Comparison of ENCODE assay signal across 8 mouse cellular contexts in genomic region chr2:91236601-91237510, GRCm38 (mm10). TPM values are rescaled to one million over a fixed set of nuclear protein-coding genes. Genes with fewer than 3 reads are reported as not detected.
DNase-seq lines count a peak whose midpoint lies in the region; ATAC-seq and TF ChIP-seq lines count a peak whose summit lies in the region.

TSS of gene Ddb2 (minus strand) at chr2:91236982.

- no peaks in the 10 kb centered on the region for H3K9me3 ChIP-seq in embryonic facial prominence, embryonic 14.5 days (ENCODE audit: control insufficient read depth, low read length)
- H3K9me3 ChIP-seq in limb, embryonic 13.5 days, result no peaks in the 10 kb centered on the region
- no peaks in the 10 kb centered on the region for H3K9me3 ChIP-seq in midbrain, embryonic 16.5 days (replicated peaks; ENCODE audit: control insufficient read depth, low read length, poor library complexity, severe bottlenecking)

- peaks cover 6% of the 10 kb centered on the region; the same call in 1 of the 2 replicates for H3K4me1 ChIP-seq in embryonic facial prominence, embryonic 14.5 days (ENCODE audit: control insufficient read depth, insufficient read depth, low read length)
- peaks cover 3% of the 10 kb centered on the region for H3K4me1 ChIP-seq in heart, adult 2 months (ENCODE audit: control insufficient read depth, insufficient read depth, low read length)
- H3K4me1 ChIP-seq in limb, embryonic 13.5 days, result no peaks in the 10 kb centered on the region; the same call in 1 of the 2 replicates
- H3K4me1 ChIP-seq in midbrain, embryonic 16.5 days (ENCODE audit: control insufficient read depth, insufficient read depth, low read length), result peaks cover 6% of the 10 kb centered on the region; the same call in 1 of the 2 replicates

- ATAC-seq in embryonic facial prominence, embryonic 14.5 days (ENCODE audit: low read depth), result peak; percentile 99
- peak; percentile 99 for ATAC-seq in limb, embryonic 13.5 days (ENCODE audit: low FRiP score, low read depth)
- ATAC-seq in midbrain, embryonic 16.5 days, result peak; percentile 98

- peak within 1 kb of the TSS; percentile 72 for H3K9ac ChIP-seq in embryonic facial prominence, embryonic 14.5 days (ENCODE audit: low read depth, low read length)
- H3K9ac ChIP-seq in heart, adult 2 months (ENCODE audit: low read depth, low read length), result peak within 1 kb of the TSS; percentile 83
- peak within 1 kb of the TSS; percentile 78 for H3K9ac ChIP-seq in limb, embryonic 13.5 days
- peak within 1 kb of the TSS; percentile 67 for H3K9ac ChIP-seq in midbrain, embryonic 16.5 days (ENCODE audit: low read depth, low read length)

- H3K4me3 ChIP-seq in embryonic facial prominence, embryonic 14.5 days (ENCODE audit: low read depth, low read length), result peak within 1 kb of the TSS; percentile 59
- H3K4me3 ChIP-seq in heart, adult 2 months, result peak within 1 kb of the TSS; percentile 66
- H3K4me3 ChIP-seq in limb, embryonic 13.5 days, result peak within 1 kb of the TSS; percentile 61
- H3K4me3 ChIP-seq in midbrain, embryonic 16.5 days (ENCODE audit: low read depth, low read length), result peak within 1 kb of the TSS; percentile 60

- peak; percentile 97 for DNase-seq in 3T3-L1 (ENCODE audit: low read depth, low spot score)
- DNase-seq in adrenal gland, postnatal 4 days (ENCODE audit: low spot score in 2 of 2), result peak; percentile 81 to 95
- DNase-seq in embryonic facial prominence, embryonic 14.5 days (ENCODE audit: low spot score), result peak; percentile 98
- DNase-seq in heart, adult 2 months, result peak; percentile 91 to 92
- DNase-seq in kidney, adult 8-10 months, result peak; percentile 87 to 91
- DNase-seq in spleen, postnatal 10 days (ENCODE audit: low spot score in 2 of 2), result peak; percentile 79 to 96

- intact Hi-C loops in heart, adult 2 months (cut with DNase I), result loop anchor here (1.0 to 5.0 kb wide), 3 partner anchors 20 to 122 kb away; partner anchors contain the start of genes Acp2 and Nr1h3

- H3K4me2 ChIP-seq in embryonic facial prominence, embryonic 14.5 days (ENCODE audit: low read depth, low read length), result peak within 1 kb of the TSS; percentile 79
- H3K4me2 ChIP-seq in limb, embryonic 13.5 days (replicated peaks), result peak within 1 kb of the TSS; percentile 77
- H3K4me2 ChIP-seq in midbrain, embryonic 16.5 days (ENCODE audit: low read length), result peak within 1 kb of the TSS; percentile 85

- TF ChIP-seq POLR2A in heart, adult 2 months (IDR thresholded peaks at IDR 0.05; ENCODE audit: insufficient read depth, low read depth, low read length), result peak; percentile 68

- no peak for TF ChIP-seq CTCF in heart, adult 2 months (IDR thresholded peaks at IDR 0.05)

- no peaks in the 10 kb centered on the region for H3K79me2 ChIP-seq in heart, adult 2 months (replicated peaks; ENCODE audit: control insufficient read depth, insufficient read depth, low read length)

- no peaks in the 10 kb centered on the region for H3K27me3 ChIP-seq in embryonic facial prominence, embryonic 14.5 days (replicated peaks; ENCODE audit: control insufficient read depth, insufficient read depth, low read length)
- no peaks in the 10 kb centered on the region for H3K27me3 ChIP-seq in heart, adult 2 months (ENCODE audit: control insufficient read depth, insufficient read depth, low read length)
- H3K27me3 ChIP-seq in limb, embryonic 13.5 days, result no peaks in the 10 kb centered on the region
- H3K27me3 ChIP-seq in midbrain, embryonic 16.5 days (ENCODE audit: control insufficient read depth, insufficient read depth, low read depth, low read length), result no peaks in the 10 kb centered on the region

- H3K27ac ChIP-seq in embryonic facial prominence, embryonic 14.5 days (replicated peaks; ENCODE audit: low read depth, low read length), result peak within 1 kb of the TSS; percentile 88
- H3K27ac ChIP-seq in heart, adult 2 months, result peak within 1 kb of the TSS; percentile 82
- H3K27ac ChIP-seq in limb, embryonic 13.5 days, result peak within 1 kb of the TSS; percentile 91
- peak within 1 kb of the TSS; percentile 86 for H3K27ac ChIP-seq in midbrain, embryonic 16.5 days (ENCODE audit: low read length)

- 2% methylated on average over 41 of the region's 48 CpGs for WGBS in embryonic facial prominence, embryonic 14.5 days
- WGBS in heart, adult 2 months, result under 1% methylated on average over 48 of the region's 48 CpGs
- WGBS in limb, embryonic 13.5 days, result under 1% methylated on average over 48 of the region's 48 CpGs
- WGBS in midbrain, embryonic 16.5 days, result under 1% methylated on average over 48 of the region's 48 CpGs

- TF ChIP-seq EP300 in heart, adult 2 months (IDR thresholded peaks at IDR 0.05; ENCODE audit: insufficient read depth, low read depth, low read length), result 0 out of 2 replicates have a peak, but pooled peaks have one; percentile 6

- 0 out of 2 replicates have a peak, but pooled peaks cover 14% of the 10 kb centered on the region for H3K36me3 ChIP-seq in embryonic facial prominence, embryonic 14.5 days (ENCODE audit: control insufficient read depth, insufficient read depth, low read length)
- H3K36me3 ChIP-seq in heart, adult 2 months (ENCODE audit: control insufficient read depth, insufficient read depth, low read length), result no peaks in the 10 kb centered on the region
- peaks cover 12% of the 10 kb centered on the region for H3K36me3 ChIP-seq in limb, embryonic 13.5 days
- H3K36me3 ChIP-seq in midbrain, embryonic 16.5 days (ENCODE audit: control insufficient read depth, insufficient read depth, low read length), result no peaks in the 10 kb centered on the region; the same call in 1 of the 2 replicates

RNA-seq across cellular contexts. Expression of gene Ddb2, which starts in this region (rescaled TPM):
- 10 to 100 TPM; 19.1 to 19.7 TPM for total RNA-seq in adrenal gland, postnatal 4 days (2021)
- polyA plus RNA-seq in embryonic facial prominence, embryonic 14.5 days (2014; fragmentation: Nextera tagmentation; extraction: Ambion mirVana), result 14.1 and 16.3 TPM in 2 replicates
- 1 to 10 TPM; 2.7 to 3.2 TPM for total RNA-seq in heart, adult 2 months (2021)
- 8.5 and 12.6 TPM in 2 replicates for polyA plus RNA-seq in heart, adult 2 months (2012; rRNA removed)
- 23.6 and 26.7 TPM in 2 replicates for polyA plus RNA-seq in limb, embryonic 13.5 days (2015; fragmentation: Nextera tagmentation; extraction: Ambion mirVana)
- 18.1 and 18.4 TPM in 2 replicates for polyA plus RNA-seq in midbrain, embryonic 16.5 days (2015; fragmentation: Nextera tagmentation; extraction: Ambion mirVana)

Comparison
In these comparisons a context has a peak if more than half of its experiments do, and no peak if none do; other contexts are left out.
1. Peak in every context shown above with its lines: DNase-seq, ATAC-seq, H3K4me3 ChIP-seq and H3K27ac ChIP-seq.
2. RNA of gene Ddb2 (total RNA-seq): 19.1 to 19.7 TPM in adrenal gland, postnatal 4 days; 2.7 to 3.2 TPM in heart, adult 2 months; every median in the first group is over 4 times any median in the second.